Mouse (Mus musculus) liver, embryonic 16.5 days (tissue): ENCODE data around the gene Arhgef18. TPM values are rescaled to one million over a fixed set of nuclear protein-coding genes. Genes with fewer than 3 reads are reported as not detected.

Experiments used
- ATAC-seq: fragments of 200-750 bp; cut with Nextera tagmentation; 2 replicates; pipeline ENCODE4 v1.8.0; 2017; ENCODE audit warnings: low read depth, mild to moderate bottlenecking, moderate number of reproducible peaks, moderate library complexity
- H3K27ac ChIP-seq: fragments of 300-500 bp; sonication (generic); 2 replicates; pipeline ENCODE4 v1.5.1; 2014; ENCODE audit warnings: mild to moderate bottlenecking, low read length
- H3K27me3 ChIP-seq: fragments of 300-500 bp; sonication (generic); 2 replicates; pipeline ENCODE4 v1.6.1; 2014; ENCODE audit warnings: low read depth, low read length, mixed read lengths; ENCODE audit not compliant: control insufficient read depth, insufficient read depth
- H3K36me3 ChIP-seq: fragments of 300-500 bp; sonication (generic); 2 replicates; pipeline ENCODE4 v1.6.1; 2014; ENCODE audit warnings: mild to moderate bottlenecking; ENCODE audit not compliant: control insufficient read depth, insufficient read depth
- H3K4me1 ChIP-seq: fragments of 300-500 bp; sonication (generic); 2 replicates; pipeline ENCODE4 v1.6.1; 2014; ENCODE audit warnings: low read depth, low read length, mixed read lengths; ENCODE audit not compliant: control insufficient read depth
- H3K4me2 ChIP-seq: fragments of 300-500 bp; sonication (generic); 2 replicates; pipeline ENCODE4 v1.6.1; 2014; ENCODE audit warnings: low read depth, low read length, mixed read lengths
- H3K4me3 ChIP-seq: fragments of 300-500 bp; sonication (generic); 2 replicates; pipeline ENCODE4 v1.5.1; 2014; ENCODE audit warnings: low read depth, mild to moderate bottlenecking, low read length
- H3K9ac ChIP-seq: fragments of 300-500 bp; sonication (generic); 2 replicates; pipeline ENCODE4 v1.6.1; 2014; ENCODE audit warnings: low read depth, low read length
- H3K9me3 ChIP-seq: fragments of 300-500 bp; sonication (generic); replicated peaks from 2 replicates; pipeline ENCODE4 v1.6.1; 2016; ENCODE audit warnings: low read length; ENCODE audit not compliant: control insufficient read depth
- WGBS: fragments of 180-500 bp; shearing (Covaris S2); extraction: QIAGEN DNeasy Blood & Tissue Kit; methylation state at CpG from one replicate; pipeline ENCODE4 v1.1.7; 2014; ENCODE audit not compliant: insufficient replicate concordance; 5-methylcytosine and 5-hydroxymethylcytosine counted together
- polyA plus RNA-seq: library from polyadenylated mRNA; unstranded; fragments of >200 nt; fragmentation: Nextera tagmentation; extraction: Ambion mirVana; gene quantifications from 2 replicates; pipeline ENCODE4 v1.2.1, GENCODE M21; 2015

Gene Arhgef18
- polyA plus RNA-seq, 1 experiment from 2014 or later = 2.6 TPM

DNA sequence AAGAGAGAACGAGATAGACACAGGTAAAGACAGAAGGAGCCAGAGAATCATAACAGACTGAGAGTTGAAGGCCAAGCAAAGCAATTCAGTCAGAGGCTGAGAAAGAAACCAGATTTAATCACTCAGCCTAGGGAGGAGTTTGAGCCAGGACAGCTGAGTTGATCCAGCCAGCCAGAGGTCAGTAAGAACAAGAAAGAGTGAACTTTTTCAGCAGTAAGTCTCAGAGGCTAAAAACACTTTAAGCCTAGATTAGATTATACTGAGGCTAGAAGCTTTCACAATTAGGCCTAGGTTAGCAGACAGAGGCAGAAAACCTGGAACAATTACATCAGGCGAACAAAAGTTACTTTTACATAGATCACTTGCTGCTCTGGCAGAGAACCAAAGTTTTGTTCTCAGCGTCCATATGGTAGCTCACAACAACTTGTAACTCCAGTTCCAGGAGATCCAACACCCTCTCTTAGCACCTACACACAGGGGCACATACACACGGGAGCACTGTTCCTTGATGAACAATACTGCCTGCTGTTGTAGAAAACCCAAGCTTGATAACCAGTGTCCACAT, 87.5 kb downstream of the Arhgef18 start:
- Histone ChIP-seq H3K9me3 (no peaks in the 10 kb centered on the region), H3K27ac (no peak overlapping the region), H3K9ac (no peak overlapping the region), H3K4me2 (no peak overlapping the region), H3K4me1 (no peaks in the 10 kb centered on the region; the same call in 1 of the 2 replicates), H3K4me3 (no peak overlapping the region), H3K36me3 (no peaks in the 10 kb centered on the region), H3K27me3 (peaks cover 8% of the 10 kb centered on the region)
- WGBS = 46% methylated on average over 4 of the region's 4 CpGs
- ATAC-seq = no peak

DNA sequence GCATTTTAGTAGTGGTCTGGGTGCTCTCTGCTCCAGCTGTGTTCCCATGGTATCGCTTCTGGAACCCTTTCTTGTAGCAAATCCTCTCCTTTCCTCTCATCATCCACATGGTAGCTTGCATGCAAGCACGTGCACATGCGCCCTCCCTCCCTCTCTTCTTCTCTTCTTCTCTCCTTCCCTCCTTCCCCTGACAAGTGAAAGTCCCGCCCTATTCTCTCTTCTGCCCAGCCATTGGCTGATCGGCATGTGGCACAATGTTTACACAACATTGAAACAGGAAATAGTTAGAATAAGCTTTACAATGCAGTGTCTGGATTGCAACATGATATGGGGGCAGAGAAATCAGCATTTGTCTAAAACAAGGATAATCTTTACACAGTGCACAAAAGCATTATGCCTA, 88.8 kb downstream of the Arhgef18 start:
- Histone ChIP-seq H3K4me1 (no peaks in the 10 kb centered on the region; the same call in 1 of the 2 replicates), H3K9ac (no peak overlapping the region), H3K9me3 (no peaks in the 10 kb centered on the region), H3K27me3 (no peaks in the 10 kb centered on the region), H3K4me2 (no peak overlapping the region), H3K36me3 (no peaks in the 10 kb centered on the region), H3K27ac (no peak overlapping the region), H3K4me3 (no peak overlapping the region)
- ATAC-seq = 0 out of 2 replicates have a peak, but pooled peaks have one; percentile 37
- 39% methylated on average over 5 of the region's 5 CpGs for WGBS

DNA sequence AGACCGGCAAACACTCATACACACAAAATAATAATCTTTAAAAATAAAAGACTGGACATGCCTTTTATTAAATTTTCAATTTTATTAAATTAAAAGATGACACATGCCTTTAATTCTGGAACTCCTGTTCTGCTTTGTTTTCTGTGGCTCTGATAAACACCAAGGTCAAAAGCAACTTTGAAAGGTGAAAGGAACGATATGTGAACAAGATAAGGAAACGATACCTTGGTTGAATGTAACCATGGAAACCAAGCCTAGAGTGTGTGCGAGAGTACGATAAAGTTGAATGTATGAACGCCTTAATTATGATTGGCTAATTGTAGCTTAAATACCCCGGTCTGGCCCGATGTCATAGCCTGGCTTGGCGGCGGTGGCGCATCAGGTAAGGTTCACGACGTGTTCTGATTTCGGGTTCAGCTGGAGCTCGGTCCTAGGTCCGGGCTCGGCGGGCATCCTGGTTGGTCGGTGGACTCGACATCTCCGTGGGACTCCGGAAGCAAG, 89.5 kb downstream of the Arhgef18 start:
- Histone ChIP-seq H3K4me2 (no peak overlapping the region), H3K9ac (no peak overlapping the region), H3K27ac (no peak overlapping the region), H3K27me3 (no peaks in the 10 kb centered on the region), H3K9me3 (no peaks in the 10 kb centered on the region), H3K4me3 (no peak overlapping the region), H3K4me1 (no peaks in the 10 kb centered on the region; the same call in 1 of the 2 replicates), H3K36me3 (no peaks in the 10 kb centered on the region)
- WGBS = 77% methylated on average over 22 of the region's 22 CpGs
- no peak for ATAC-seq

DNA sequence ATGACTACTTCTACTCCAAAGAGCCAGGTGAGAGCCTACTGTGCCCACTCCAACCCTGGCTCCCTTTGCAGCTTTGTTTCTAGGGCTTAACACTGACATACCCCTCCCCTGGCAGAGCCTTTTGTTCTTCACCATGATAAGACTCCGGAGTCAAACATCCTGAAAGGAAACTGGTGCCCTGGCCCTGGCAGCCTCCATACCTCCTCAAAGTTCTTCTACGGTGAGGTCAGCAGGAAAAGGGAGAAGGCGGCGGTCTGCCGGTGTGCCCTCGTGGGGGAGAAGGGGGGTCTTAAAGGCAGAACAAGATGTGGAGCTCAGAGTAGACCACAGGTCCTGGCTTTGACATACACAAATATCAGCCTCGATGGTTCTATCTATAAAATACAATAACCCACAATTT, 90.7 kb downstream of the Arhgef18 start:
- H3K27ac ChIP-seq = no peak overlapping the region
- ATAC-seq = no peak
- no peaks in the 10 kb centered on the region; the same call in 1 of the 2 replicates for H3K4me1 ChIP-seq
- 42% methylated on average over 7 of the region's 7 CpGs for WGBS
- no peak overlapping the region for H3K9ac ChIP-seq
- H3K9me3 ChIP-seq = no peaks in the 10 kb centered on the region
- H3K27me3 ChIP-seq = no peaks in the 10 kb centered on the region
- H3K4me2 ChIP-seq = no peak overlapping the region
- H3K36me3 ChIP-seq = no peaks in the 10 kb centered on the region
- H3K4me3 ChIP-seq = no peak overlapping the region

DNA sequence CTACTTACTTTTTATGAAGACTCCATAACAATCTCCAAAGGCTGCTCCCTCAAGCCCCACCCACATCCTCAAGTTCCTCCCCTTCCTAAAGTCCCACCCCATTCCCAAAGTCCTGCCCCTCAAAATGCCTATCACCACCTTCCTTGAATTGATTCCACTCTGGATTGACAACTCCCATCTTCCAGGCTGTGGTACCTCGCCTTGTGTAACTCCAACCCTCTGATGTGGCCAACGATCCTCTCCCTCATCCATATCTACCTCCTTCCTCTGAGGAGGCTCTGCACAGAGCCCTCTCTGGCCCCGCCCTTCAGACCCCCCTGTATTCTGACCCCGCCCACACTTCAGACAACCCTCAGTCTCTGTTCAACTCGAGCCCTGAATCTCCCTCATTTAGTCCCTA, 92.4 kb downstream of the Arhgef18 start:
- 19% methylated on average over 5 of the region's 5 CpGs for WGBS
- Histone ChIP-seq H3K27ac (no peak overlapping the region), H3K9ac (no peak overlapping the region), H3K36me3 (no peaks in the 10 kb centered on the region), H3K4me1 (no peaks in the 10 kb centered on the region; the same call in 1 of the 2 replicates), H3K27me3 (no peaks in the 10 kb centered on the region), H3K9me3 (no peaks in the 10 kb centered on the region), H3K4me3 (no peak overlapping the region), H3K4me2 (no peak overlapping the region)
- no peak for ATAC-seq

DNA sequence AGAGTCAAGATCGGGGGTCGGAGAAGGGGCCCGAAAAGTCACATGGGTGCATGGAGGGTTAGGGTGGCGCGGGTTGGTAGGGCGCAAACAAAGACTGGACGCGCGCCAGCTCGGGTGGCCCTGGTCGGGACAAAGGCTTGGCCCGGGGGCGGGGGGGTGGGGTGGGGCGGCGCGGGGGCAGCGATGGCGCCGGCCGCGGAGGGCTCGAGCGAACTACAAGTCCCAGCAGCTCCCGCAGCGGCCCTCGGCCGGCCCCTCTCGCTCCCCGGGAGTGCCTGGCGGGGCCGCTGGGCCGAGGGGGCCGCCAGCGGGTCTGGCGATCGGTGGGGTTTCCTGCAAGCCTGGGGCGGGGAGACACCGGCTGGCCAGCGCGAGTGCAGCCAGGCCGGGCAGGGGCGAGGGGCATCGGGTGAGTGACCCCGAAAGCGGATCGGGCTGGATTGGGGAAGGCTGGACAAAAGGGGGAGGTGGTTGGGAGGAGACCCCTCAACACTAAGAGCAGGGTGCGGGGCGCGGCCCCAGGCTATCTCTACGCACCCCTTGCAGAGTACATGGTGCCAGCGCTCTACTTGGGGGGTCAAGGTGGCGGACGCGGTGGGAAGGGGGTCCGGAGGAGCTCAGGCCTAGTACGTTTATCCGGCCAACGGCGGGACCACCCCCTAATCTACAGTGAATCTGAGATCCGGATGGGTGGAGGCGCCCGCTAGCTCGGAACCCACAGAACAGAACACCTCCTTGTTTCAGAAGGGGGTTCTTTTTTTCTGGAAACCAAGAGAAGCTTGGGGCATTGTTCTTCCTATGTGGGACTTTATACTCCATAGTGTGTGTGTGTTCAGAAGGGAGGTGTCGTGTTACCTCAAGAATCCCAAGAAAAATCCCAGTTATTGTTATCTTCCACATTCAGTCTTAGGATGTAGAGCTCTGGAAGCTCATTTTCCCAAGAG, 100.4 kb downstream of the Arhgef18 start, which contains the start of gene Zfp358:
TSS of gene Zfp358 (plus strand) at position 238 of the 944 bp plus-strand sequence.
- WGBS = 1% methylated on average over 51 of the region's 64 CpGs
- Histone ChIP-seq H3K9ac (peak within 1 kb of the TSS; percentile 78), H3K27ac (peak within 1 kb of the TSS; percentile 21), H3K4me1 (peaks cover 10% of the 10 kb centered on the region), H3K4me3 (peak within 1 kb of the TSS; percentile 75), H3K27me3 (no peaks in the 10 kb centered on the region; the same call in none of the 2 replicates), H3K9me3 (no peaks in the 10 kb centered on the region), H3K4me2 (peak within 1 kb of the TSS; percentile 77), H3K36me3 (peaks cover 8% of the 10 kb centered on the region)
- ATAC-seq = peak; percentile 80

DNA sequence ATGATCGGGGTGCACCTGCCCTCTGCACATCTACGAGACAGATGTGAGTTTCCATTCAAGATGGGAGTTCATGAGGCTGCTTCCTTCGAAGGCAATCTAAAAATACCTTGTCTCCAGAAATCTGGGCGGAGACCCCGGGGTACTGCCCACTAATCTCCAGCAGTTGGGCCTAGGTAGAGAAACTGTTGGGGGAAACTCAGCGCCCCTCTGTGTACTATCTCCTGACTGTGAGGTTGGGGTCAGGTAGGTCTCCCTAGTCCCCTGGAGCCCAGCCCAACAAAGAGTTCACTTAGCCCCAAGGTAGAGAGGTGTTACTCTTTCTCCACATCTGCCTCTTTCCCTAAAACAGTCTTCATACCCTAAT, 101.0 kb downstream of the Arhgef18 start:
- 19% methylated on average over 6 of the region's 6 CpGs for WGBS

DNA sequence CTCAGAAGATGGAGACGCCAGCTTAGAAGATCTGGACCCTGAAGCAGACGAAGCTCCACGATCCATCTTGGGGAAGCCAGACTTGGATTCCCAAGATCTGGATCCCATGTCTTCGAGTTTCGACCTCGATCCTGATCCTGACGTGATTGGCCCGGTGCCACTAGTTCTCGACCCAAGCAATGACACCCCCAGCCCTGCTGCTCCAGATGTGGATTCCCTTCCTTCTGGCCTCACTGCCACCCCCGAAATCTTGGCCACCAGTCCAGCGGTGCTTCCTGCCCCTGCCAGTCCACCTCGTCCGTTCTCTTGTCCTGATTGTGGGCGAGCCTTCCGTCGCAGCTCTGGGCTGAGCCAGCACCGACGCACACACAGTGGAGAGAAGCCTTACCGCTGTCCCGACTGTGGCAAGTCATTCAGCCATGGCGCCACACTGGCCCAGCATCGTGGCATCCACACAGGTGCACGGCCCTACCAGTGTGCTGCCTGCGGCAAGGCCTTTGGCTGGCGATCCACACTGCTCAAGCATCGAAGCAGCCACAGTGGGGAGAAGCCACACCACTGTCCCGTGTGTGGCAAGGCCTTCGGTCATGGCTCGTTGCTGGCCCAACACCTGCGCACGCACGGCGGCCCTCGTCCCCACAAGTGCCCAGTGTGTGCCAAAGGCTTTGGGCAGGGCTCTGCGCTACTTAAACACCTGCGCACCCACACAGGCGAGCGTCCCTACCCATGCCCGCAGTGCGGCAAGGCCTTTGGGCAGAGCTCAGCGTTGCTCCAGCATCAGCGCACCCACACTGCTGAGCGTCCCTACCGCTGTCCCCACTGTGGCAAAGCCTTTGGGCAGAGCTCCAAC, 103.0 kb downstream of the Arhgef18 start:
- peaks cover 8% of the 10 kb centered on the region for H3K36me3 ChIP-seq
- peaks cover 16% of the 10 kb centered on the region for H3K4me1 ChIP-seq
- no peak overlapping the region for H3K4me3 ChIP-seq
- H3K9me3 ChIP-seq = no peaks in the 10 kb centered on the region
- no peaks in the 10 kb centered on the region; the same call in none of the 2 replicates for H3K27me3 ChIP-seq
- no peak overlapping the region for H3K9ac ChIP-seq
- no peak overlapping the region for H3K4me2 ChIP-seq
- 85% methylated on average over 44 of the region's 44 CpGs for WGBS
- ATAC-seq = no peak
- no peak overlapping the region for H3K27ac ChIP-seq

More for the DNA sequence above, 101.0 kb downstream of the Arhgef18 start:
- Histone ChIP-seq H3K27me3 (no peaks in the 10 kb centered on the region; the same call in none of the 2 replicates), H3K4me1 (peaks cover 10% of the 10 kb centered on the region), H3K4me3 (peak overlapping the region; percentile 75), H3K9ac (peak overlapping the region; percentile 78), H3K9me3 (no peaks in the 10 kb centered on the region), H3K27ac (no peak overlapping the region), H3K36me3 (peaks cover 8% of the 10 kb centered on the region), H3K4me2 (peak overlapping the region; percentile 77)
- ATAC-seq = no peak
